Mouse (Mus musculus) hindbrain, embryonic 13.5 days (tissue): ENCODE data around the gene Gpatch2l. TPM values are rescaled to one million over a fixed set of nuclear protein-coding genes. Genes with fewer than 3 reads are reported as not detected.

ENCODE experiments used
- ATAC-seq: fragments of 200-750 bp; cut with Nextera tagmentation; 2 replicates; pipeline ENCODE4 v1.8.0; 2017; ENCODE audit warnings: moderate TSS enrichment; ENCODE audit not compliant: low FRiP score
- H3K27ac ChIP-seq: fragments of 300-500 bp; sonication (generic); 2 replicates; pipeline ENCODE4 v1.5.1; 2015; ENCODE audit warnings: inconsistent platforms, mild to moderate bottlenecking, moderate library complexity
- H3K27me3 ChIP-seq: fragments of 300-500 bp; sonication (generic); 2 replicates; pipeline ENCODE4 v1.6.1; 2015; ENCODE audit warnings: mild to moderate bottlenecking, inconsistent platforms
- H3K36me3 ChIP-seq: fragments of 300-500 bp; sonication (generic); 2 replicates; pipeline ENCODE4 v1.6.1; 2015; ENCODE audit warnings: mild to moderate bottlenecking, inconsistent platforms
- H3K4me1 ChIP-seq: fragments of 300-500 bp; sonication (generic); replicated peaks from 2 replicates; pipeline ENCODE4 v1.6.1; 2015; ENCODE audit warnings: inconsistent platforms
- H3K4me2 ChIP-seq: fragments of 300-500 bp; sonication (generic); 2 replicates; pipeline ENCODE4 v1.6.1; 2015; ENCODE audit warnings: inconsistent platforms, mild to moderate bottlenecking, moderate library complexity
- H3K4me3 ChIP-seq: fragments of 300-500 bp; sonication (generic); 2 replicates; pipeline ENCODE4 v1.5.1; 2015; ENCODE audit warnings: mild to moderate bottlenecking, inconsistent platforms
- H3K9ac ChIP-seq: fragments of 300-500 bp; sonication (generic); 2 replicates; pipeline ENCODE4 v1.6.1; 2015; ENCODE audit warnings: mild to moderate bottlenecking, inconsistent platforms
- H3K9me3 ChIP-seq: fragments of 300-500 bp; sonication (generic); 2 replicates; pipeline ENCODE4 v1.6.1; 2016; ENCODE audit warnings: inconsistent platforms
- WGBS: fragments of 180-500 bp; shearing (Covaris S2); methylation state at CpG from one replicate; pipeline ENCODE4 v1.1.7; 2015; 5-methylcytosine and 5-hydroxymethylcytosine counted together
- polyA plus RNA-seq: library from polyadenylated mRNA; unstranded; fragments of >200 nt; fragmentation: Nextera tagmentation; extraction: Ambion mirVana; gene quantifications from 2 replicates; pipeline ENCODE4 v1.2.1, GENCODE M21; 2015

Gene Gpatch2l
- polyA plus RNA-seq: 26.2 and 27.6 TPM in 2 replicates

GRCm38 (mm10) chr12:86241604-86242536 is at the start of gene Gpatch2l:
Gene Gpatch2l (plus strand): TSS chr12:86241858.
- peak within 1 kb of the TSS; percentile 79 for H3K4me3 ChIP-seq
- peak within 1 kb of the TSS; percentile 89 for H3K9ac ChIP-seq
- no peaks in the 10 kb centered on the region for H3K9me3 ChIP-seq
- peaks cover 41% of the 10 kb centered on the region for H3K4me1 ChIP-seq
- peak; percentile 99 for ATAC-seq
- peaks cover 7% of the 10 kb centered on the region; the same call in 1 of the 2 replicates for H3K27me3 ChIP-seq
- H3K36me3 ChIP-seq: peaks cover 17% of the 10 kb centered on the region
- peak within 1 kb of the TSS; percentile 95 for H3K4me2 ChIP-seq
- peak within 1 kb of the TSS; percentile 89 for H3K27ac ChIP-seq
- WGBS: 1% methylated on average over 54 of the region's 58 CpGs

- H3K36me3 ChIP-seq: no peaks in the 10 kb centered on the region
- ATAC-seq: peak; percentile 69
- 32% methylated on average over 15 of the region's 15 CpGs for WGBS
- 0 out of 2 replicates have a peak overlapping the region, but pooled peaks have one; percentile 2 for H3K9ac ChIP-seq
- peak overlapping the region; percentile 58 for H3K27ac ChIP-seq
- H3K27me3 ChIP-seq: peaks cover 30% of the 10 kb centered on the region
- peak overlapping the region; percentile 11 for H3K4me2 ChIP-seq
- no peaks in the 10 kb centered on the region for H3K9me3 ChIP-seq
- H3K4me1 ChIP-seq: peaks cover 24% of the 10 kb centered on the region
- H3K4me3 ChIP-seq: no peak overlapping the region
These were observed 49.6 kb upstream of the Gpatch2l start for GRCm38 (mm10) chr12:86192036-86192449.

- Histone ChIP-seq H3K9ac (no peak overlapping the region), H3K4me2 (no peak overlapping the region), H3K36me3 (no peaks in the 10 kb centered on the region), H3K4me1 (peaks cover 9% of the 10 kb centered on the region), H3K9me3 (no peaks in the 10 kb centered on the region), H3K27me3 (peaks cover 16% of the 10 kb centered on the region), H3K4me3 (no peak overlapping the region), H3K27ac (no peak overlapping the region)
- no peak for ATAC-seq
- 95% methylated on average over 7 of the region's 7 CpGs for WGBS
These were observed 44.7 kb upstream of the Gpatch2l start for GRCm38 (mm10) chr12:86196944-86197343.

GRCm38 (mm10) chr12:86203443-86204057 is 38.1 kb upstream of the Gpatch2l start:
- H3K9ac ChIP-seq: no peak overlapping the region
- 45% methylated on average over 8 of the region's 8 CpGs for WGBS
- no peak overlapping the region for H3K4me2 ChIP-seq
- no peaks in the 10 kb centered on the region for H3K9me3 ChIP-seq
- H3K4me3 ChIP-seq: no peak overlapping the region
- H3K27me3 ChIP-seq: peaks cover 4% of the 10 kb centered on the region
- H3K4me1 ChIP-seq: no peaks in the 10 kb centered on the region
- no peak for ATAC-seq
- no peaks in the 10 kb centered on the region for H3K36me3 ChIP-seq
- H3K27ac ChIP-seq: no peak overlapping the region

GRCm38 (mm10) chr12:86211099-86211520 is 30.5 kb upstream of the Gpatch2l start:
- Histone ChIP-seq H3K9me3 (no peaks in the 10 kb centered on the region), H3K4me3 (peak overlapping the region; percentile 14; the same call in 1 of the 2 replicates), H3K9ac (peak overlapping the region; percentile 55; the same call in 1 of the 2 replicates), H3K4me2 (peak overlapping the region; percentile 46), H3K4me1 (peaks cover 41% of the 10 kb centered on the region), H3K27ac (no peak overlapping the region), H3K27me3 (peaks cover 73% of the 10 kb centered on the region), H3K36me3 (no peaks in the 10 kb centered on the region)
- WGBS: 1% methylated on average over 19 of the region's 19 CpGs
- ATAC-seq: no peak

- H3K4me3 ChIP-seq: no peak overlapping the region
- WGBS: 36% methylated on average over 15 of the region's 15 CpGs
- H3K9me3 ChIP-seq: no peaks in the 10 kb centered on the region
- no peak for ATAC-seq
- peaks cover 53% of the 10 kb centered on the region for H3K4me1 ChIP-seq
- no peak overlapping the region for H3K9ac ChIP-seq
- H3K4me2 ChIP-seq: no peak overlapping the region
- H3K27me3 ChIP-seq: peaks cover 73% of the 10 kb centered on the region
- H3K27ac ChIP-seq: no peak overlapping the region
- no peaks in the 10 kb centered on the region for H3K36me3 ChIP-seq
These were observed 28.8 kb upstream of the Gpatch2l start for GRCm38 (mm10) chr12:86212693-86213470.

GRCm38 (mm10) chr12:86214201-86214600 is 27.5 kb upstream of the Gpatch2l start:
- Histone ChIP-seq H3K9ac (no peak overlapping the region), H3K9me3 (no peaks in the 10 kb centered on the region), H3K4me3 (peak overlapping the region; percentile 8; the same call in 1 of the 2 replicates), H3K27me3 (peaks cover 65% of the 10 kb centered on the region), H3K4me2 (peak overlapping the region; percentile 25), H3K4me1 (peaks cover 53% of the 10 kb centered on the region), H3K27ac (0 out of 2 replicates have a peak overlapping the region, but pooled peaks have one; percentile 42), H3K36me3 (no peaks in the 10 kb centered on the region)
- 6% methylated on average over 24 of the region's 24 CpGs for WGBS
- no peak for ATAC-seq

GRCm38 (mm10) chr12:86216687-86217421 is 24.8 kb upstream of the Gpatch2l start:
- Histone ChIP-seq H3K9ac (peak overlapping the region; percentile 60), H3K27ac (peak overlapping the region; percentile 66), H3K27me3 (peaks cover 64% of the 10 kb centered on the region), H3K4me2 (peak overlapping the region; percentile 52), H3K36me3 (no peaks in the 10 kb centered on the region), H3K4me3 (peak overlapping the region; percentile 29), H3K9me3 (no peaks in the 10 kb centered on the region), H3K4me1 (peaks cover 54% of the 10 kb centered on the region)
- ATAC-seq: peak; percentile 47; the same call in 1 of the 2 replicates
- under 1% methylated on average over 22 of the region's 22 CpGs for WGBS

- no peaks in the 10 kb centered on the region for H3K36me3 ChIP-seq
- peaks cover 29% of the 10 kb centered on the region for H3K4me1 ChIP-seq
- H3K4me3 ChIP-seq: peak overlapping the region; percentile 38
- H3K9me3 ChIP-seq: no peaks in the 10 kb centered on the region
- H3K9ac ChIP-seq: peak overlapping the region; percentile 71
- H3K27ac ChIP-seq: no peak overlapping the region
- peaks cover 39% of the 10 kb centered on the region for H3K27me3 ChIP-seq
- peak overlapping the region; percentile 70 for H3K4me2 ChIP-seq
- WGBS: 6% methylated on average over 38 of the region's 38 CpGs
- peak; percentile 80 for ATAC-seq
These were observed 21.2 kb upstream of the Gpatch2l start for GRCm38 (mm10) chr12:86220200-86221021.

GRCm38 (mm10) chr12:86221074-86221703 is 20.5 kb upstream of the Gpatch2l start:
- Histone ChIP-seq H3K9ac (no peak overlapping the region), H3K4me3 (peak overlapping the region; percentile 38), H3K27me3 (peaks cover 33% of the 10 kb centered on the region), H3K36me3 (no peaks in the 10 kb centered on the region), H3K4me1 (peaks cover 26% of the 10 kb centered on the region), H3K9me3 (no peaks in the 10 kb centered on the region), H3K27ac (no peak overlapping the region), H3K4me2 (peak overlapping the region; percentile 70)
- ATAC-seq: 0 out of 2 replicates have a peak, but pooled peaks have one; percentile 37
- WGBS: 44% methylated on average over 16 of the region's 16 CpGs
